Mouse (Mus musculus) adrenal gland, adult 2 months (tissue): ENCODE data around the gene Olfr1112. TPM values are rescaled to one million over a fixed set of nuclear protein-coding genes. Genes with fewer than 3 reads are reported as not detected.
"Not testable (repeated sequence)": the region's sequence is repeated elsewhere in the genome, so short reads cannot be mapped to it uniquely, and the experiment has no call there.

Source experiments
- DNase-seq: peaks from one replicate; pipeline ENCODE4 v3.0.0; 2021
- long read RNA-seq: library from polyadenylated mRNA; stranded (forward); transcript quantifications from one replicate; pipeline ENCODE4 v2.0.0, GENCODE M21; 2021
- polyA plus RNA-seq: library from polyadenylated mRNA; depleted of rRNA; stranded (reverse); fragments of >200 nt; gene quantifications from 2 replicates; pipeline ENCODE4 v1.2.3, GENCODE M21; 2012; rRNA removed
- total RNA-seq, 2 experiments: library from RNA; stranded (reverse); gene quantifications; 2 replicates each; pipeline ENCODE4 v1.2.3; 2021

The Olfr1112 gene
- total RNA-seq (not detected), polyA plus RNA-seq (not detected in 2 replicates)
- long read RNA-seq = 0 reads

- DNase-seq = no peak
Observed at GRCm38 (mm10) chr2:87187498-87187897, at the start of gene Olfr1112. Gene Olfr1112, plus strand, starts transcription at chr2:87187798.

GRCm38 (mm10) chr2:87140200-87140599 is 47.4 kb upstream of the Olfr1112 start, which contains the start of gene Olfr1110:
Gene Olfr1110, minus strand, starts transcription at chr2:87140300.
- DNase-seq = no peak

GRCm38 (mm10) chr2:87152524-87152923 is 35.1 kb upstream of the Olfr1112 start, which contains the start of gene Olfr1111:
Gene Olfr1111, minus strand, starts transcription at chr2:87152624.
- DNase-seq = no peak

- DNase-seq = not testable (repeated sequence)
Observed at GRCm38 (mm10) chr2:87167731-87168130, 19.9 kb upstream of the Olfr1112 start.

- no peak for DNase-seq
Observed at GRCm38 (mm10) chr2:87208670-87209069, 21.1 kb downstream of the Olfr1112 start, which contains the start of gene Olfr1113. Gene Olfr1113, plus strand, starts transcription at chr2:87208970.

Other genes with a start within 250 kb of the Olfr1112 start
- not detected for gene Olfr1099, start 227.1 kb upstream of the Olfr1112 start, total RNA-seq
- not detected in 2 replicates for gene Olfr1099, start 227.1 kb upstream of the Olfr1112 start, polyA plus RNA-seq
- not detected for gene Olfr1100, start 207.8 kb upstream of the Olfr1112 start, total RNA-seq
- gene Olfr1100, start 207.8 kb upstream of the Olfr1112 start, polyA plus RNA-seq = not detected in 2 replicates
- gene Olfr1101, start 196.6 kb upstream of the Olfr1112 start, total RNA-seq = not detected
- gene Olfr1101, start 196.6 kb upstream of the Olfr1112 start, polyA plus RNA-seq = not detected in 2 replicates
- gene Olfr1102, start 189.4 kb upstream of the Olfr1112 start, total RNA-seq = not detected
- gene Olfr1102, start 189.4 kb upstream of the Olfr1112 start, polyA plus RNA-seq = not detected in 2 replicates
- gene Olfr1104, start 160.7 kb upstream of the Olfr1112 start, total RNA-seq = not detected
- not detected in 2 replicates for gene Olfr1104, start 160.7 kb upstream of the Olfr1112 start, polyA plus RNA-seq
- not detected for gene Olfr1105, start 151.3 kb upstream of the Olfr1112 start, total RNA-seq
- not detected in 2 replicates for gene Olfr1105, start 151.3 kb upstream of the Olfr1112 start, polyA plus RNA-seq
- not detected for gene Olfr1106, start 135.5 kb upstream of the Olfr1112 start, total RNA-seq
- not detected in 2 replicates for gene Olfr1106, start 135.5 kb upstream of the Olfr1112 start, polyA plus RNA-seq
- gene Olfr1107, start 112.0 kb upstream of the Olfr1112 start, total RNA-seq = not detected
- gene Olfr1107, start 112.0 kb upstream of the Olfr1112 start, polyA plus RNA-seq = not detected in 2 replicates
- gene Olfr1109, start 91.8 kb upstream of the Olfr1112 start, total RNA-seq = not detected
- not detected in 2 replicates for gene Olfr1109, start 91.8 kb upstream of the Olfr1112 start, polyA plus RNA-seq
- gene Olfr259, start 73.2 kb upstream of the Olfr1112 start, total RNA-seq = not detected
- not detected in 2 replicates for gene Olfr259, start 73.2 kb upstream of the Olfr1112 start, polyA plus RNA-seq
- gene Olfr1110, start 47.5 kb upstream of the Olfr1112 start, total RNA-seq = not detected
- gene Olfr1110, start 47.5 kb upstream of the Olfr1112 start, polyA plus RNA-seq = not detected in 2 replicates
- gene Olfr1111, start 35.2 kb upstream of the Olfr1112 start, total RNA-seq = not detected
- not detected in 2 replicates for gene Olfr1111, start 35.2 kb upstream of the Olfr1112 start, polyA plus RNA-seq
- not detected for gene Olfr1113, start 21.2 kb downstream of the Olfr1112 start, total RNA-seq
- not detected in 2 replicates for gene Olfr1113, start 21.2 kb downstream of the Olfr1112 start, polyA plus RNA-seq
- gene Olfr1115, start 60.2 kb downstream of the Olfr1112 start, total RNA-seq = not detected
- gene Olfr1115, start 60.2 kb downstream of the Olfr1112 start, polyA plus RNA-seq = not detected in 2 replicates
- gene Olfr1116, start 79.7 kb downstream of the Olfr1112 start, total RNA-seq = not detected
- not detected in 2 replicates for gene Olfr1116, start 79.7 kb downstream of the Olfr1112 start, polyA plus RNA-seq
- not detected for gene Olfr1118, start 119.8 kb downstream of the Olfr1112 start, total RNA-seq
- not detected in 2 replicates for gene Olfr1118, start 119.8 kb downstream of the Olfr1112 start, polyA plus RNA-seq
- gene Olfr1120, start 167.0 kb downstream of the Olfr1112 start, total RNA-seq = not detected
- not detected in 2 replicates for gene Olfr1120, start 167.0 kb downstream of the Olfr1112 start, polyA plus RNA-seq
- not detected for gene Olfr1121, start 182.1 kb downstream of the Olfr1112 start, total RNA-seq
- not detected in 2 replicates for gene Olfr1121, start 182.1 kb downstream of the Olfr1112 start, polyA plus RNA-seq
- not detected for gene Olfr1122, start 198.1 kb downstream of the Olfr1112 start, total RNA-seq
- not detected in 2 replicates for gene Olfr1122, start 198.1 kb downstream of the Olfr1112 start, polyA plus RNA-seq
- not detected for gene Olfr1123, start 228.8 kb downstream of the Olfr1112 start, total RNA-seq
- gene Olfr1123, start 228.8 kb downstream of the Olfr1112 start, polyA plus RNA-seq = not detected in 2 replicates
- not detected for gene Olfr1124, start 242.5 kb downstream of the Olfr1112 start, total RNA-seq
- not detected in 2 replicates for gene Olfr1124, start 242.5 kb downstream of the Olfr1112 start, polyA plus RNA-seq